Mouse (Mus musculus): Measurements from ENCODE around the gene Zfp112. TPM values are rescaled to one million over a fixed set of nuclear protein-coding genes. Genes with fewer than 3 reads are reported as not detected.

Zfp112 gene
- total RNA-seq, 2 experiments from 2014 or later = 6.0 TPM

- DNase-seq (ENCODE audit: low spot score in 2 of 2) = no peak
These were observed 63.2 kb downstream of the Zfp112 start for GRCm38 (mm10) chr7:24175337-24175711.

Other genes starting within 250 kb of the Zfp112 start
- not detected for gene Vmn1r177, start 245.9 kb upstream of the Zfp112 start, total RNA-seq (2021)
- gene Vmn1r178, start 220.3 kb upstream of the Zfp112 start, total RNA-seq (2021) = not detected
- not detected for gene Vmn1r179, start 185.3 kb upstream of the Zfp112 start, total RNA-seq (2021)
- gene Vmn1r180, start 161.7 kb upstream of the Zfp112 start, total RNA-seq (2021) = not detected
- not detected for gene Vmn1r181, start 137.7 kb upstream of the Zfp112 start, total RNA-seq (2021)
- not detected for gene V1rd19, start 110.6 kb upstream of the Zfp112 start, total RNA-seq (2021)
- gene Vmn1r183, start 59.1 kb upstream of the Zfp112 start, total RNA-seq (2021) = not detected
- 10 to 100 TPM; 19.9 to 20.8 TPM for gene Zfp180, start 30.4 kb upstream of the Zfp112 start, total RNA-seq (2021)
- 10 to 100 TPM; 12.4 to 12.8 TPM for gene Zfp235, start 21.9 kb downstream of the Zfp112 start, total RNA-seq (2021)
- 1 to 10 TPM; 1.6 to 1.7 TPM for gene Zfp114, start 62.7 kb downstream of the Zfp112 start, total RNA-seq (2021)
- 10 to 100 TPM; 14.2 to 15.7 TPM for gene Zfp111, start 99.1 kb downstream of the Zfp112 start, total RNA-seq (2021)
- 1 to 10 TPM; 3.9 to 4.1 TPM for gene Zfp109, start 125.2 kb downstream of the Zfp112 start, total RNA-seq (2021)
- gene Zfp108, start 142.5 kb downstream of the Zfp112 start, total RNA-seq (2021) = 1 to 10 TPM; 3.9 to 4.2 TPM
- 1 to 10 TPM; 6.0 to 6.6 TPM for gene Zfp93, start 158.1 kb downstream of the Zfp112 start, total RNA-seq (2021)
- gene Zfp61, start 188.9 kb downstream of the Zfp112 start, total RNA-seq (2021) = 10 to 100 TPM; 18.3 to 19.5 TPM
- 1 to 10 TPM; 5.8 to 7.0 TPM for gene Zfp94, start 204.4 kb downstream of the Zfp112 start, total RNA-seq (2021)
- gene Tescl, start 221.6 kb downstream of the Zfp112 start, total RNA-seq (2021) = under 1 TPM; 0.36 to 0.37 TPM
- gene Lypd5, start 236.9 kb downstream of the Zfp112 start, total RNA-seq (2021) = not detected

Measured in adrenal gland, postnatal 4 days (tissue).